Mouse (Mus musculus) midbrain, embryonic 16.5 days (tissue): ENCODE data around the gene B3gnt4. TPM values are rescaled to one million over a fixed set of nuclear protein-coding genes. Genes with fewer than 3 reads are reported as not detected.

Experiments
- ATAC-seq: fragments of 200-750 bp; cut with Nextera tagmentation; 2 replicates; pipeline ENCODE4 v1.8.0; 2017; ENCODE audit warnings: moderate TSS enrichment
- H3K27ac ChIP-seq: fragments of 300-500 bp; sonication (generic); 2 replicates; pipeline ENCODE4 v1.5.1; 2014; ENCODE audit warnings: mild to moderate bottlenecking, low read length, mixed read lengths
- H3K27me3 ChIP-seq: fragments of 300-500 bp; sonication (generic); 2 replicates; pipeline ENCODE4 v1.6.1; 2014; ENCODE audit warnings: low read depth, low read length, mixed read lengths; ENCODE audit not compliant: control insufficient read depth, insufficient read depth
- H3K36me3 ChIP-seq: fragments of 300-500 bp; sonication (generic); 2 replicates; pipeline ENCODE4 v1.6.1; 2014; ENCODE audit warnings: mild to moderate bottlenecking, low read length, moderate library complexity, mixed read lengths; ENCODE audit not compliant: control insufficient read depth, insufficient read depth
- H3K4me1 ChIP-seq: fragments of 300-500 bp; sonication (generic); 2 replicates; pipeline ENCODE4 v1.6.1; 2014; ENCODE audit warnings: mild to moderate bottlenecking, low read length, mixed read lengths; ENCODE audit not compliant: control insufficient read depth, insufficient read depth
- H3K4me2 ChIP-seq: fragments of 300-500 bp; sonication (generic); 2 replicates; pipeline ENCODE4 v1.6.1; 2014; ENCODE audit warnings: mild to moderate bottlenecking, low read length, mixed read lengths
- H3K4me3 ChIP-seq: fragments of 300-500 bp; sonication (generic); 2 replicates; pipeline ENCODE4 v1.5.1; 2014; ENCODE audit warnings: low read depth, mild to moderate bottlenecking, low read length, moderate library complexity, mixed read lengths
- H3K9ac ChIP-seq: fragments of 300-500 bp; sonication (generic); 2 replicates; pipeline ENCODE4 v1.6.1; 2014; ENCODE audit warnings: low read depth, low read length, mixed read lengths
- H3K9me3 ChIP-seq: fragments of 300-500 bp; sonication (generic); replicated peaks from 2 replicates; pipeline ENCODE4 v1.6.1; 2014; ENCODE audit warnings: mild to moderate bottlenecking, low read length, mixed read lengths; ENCODE audit not compliant: control insufficient read depth, poor library complexity, severe bottlenecking
- WGBS: fragments of 180-500 bp; shearing (Covaris S2); extraction: QIAGEN DNeasy Blood & Tissue Kit; methylation state at CpG from one replicate; pipeline ENCODE4 v1.1.7; 2014; 5-methylcytosine and 5-hydroxymethylcytosine counted together
- microRNA-seq: library from miRNA; unstranded; fragments of <30 nt; microRNA quantifications from one replicate; pipeline ENCODE4, GENCODE M21; 2017
- polyA plus RNA-seq: library from polyadenylated mRNA; unstranded; fragments of >200 nt; fragmentation: Nextera tagmentation; extraction: Ambion mirVana; gene quantifications from 2 replicates; pipeline ENCODE4 v1.2.1, GENCODE M21; 2015

B3gnt4 gene
- polyA plus RNA-seq, 1 experiment from 2014 or later = 1.4 TPM

GRCm38 (mm10) chr5:123559588-123559987 lies 49.3 kb downstream of the B3gnt4 start:
- Histone ChIP-seq H3K4me3 (no peak overlapping the region), H3K36me3 (peaks cover 33% of the 10 kb centered on the region), H3K27ac (no peak overlapping the region), H3K4me1 (no peaks in the 10 kb centered on the region), H3K9me3 (no peaks in the 10 kb centered on the region), H3K9ac (no peak overlapping the region), H3K4me2 (no peak overlapping the region), H3K27me3 (no peaks in the 10 kb centered on the region)
- WGBS = 95% methylated on average over 8 of the region's 8 CpGs
- ATAC-seq = no peak

- WGBS = 95% methylated on average over 11 of the region's 11 CpGs
- Histone ChIP-seq H3K36me3 (peaks cover 37% of the 10 kb centered on the region), H3K27ac (no peak overlapping the region), H3K4me1 (no peaks in the 10 kb centered on the region), H3K9me3 (no peaks in the 10 kb centered on the region), H3K4me2 (no peak overlapping the region), H3K27me3 (no peaks in the 10 kb centered on the region), H3K9ac (no peak overlapping the region), H3K4me3 (no peak overlapping the region)
- ATAC-seq = no peak
Observed at GRCm38 (mm10) chr5:123561128-123561527, 50.9 kb downstream of the B3gnt4 start.

Small RNA genes within 50 kb of the gene (microRNA-seq; reads per million reads assigned to microRNA genes)
- 0.86 reads per million for gene Mir7647

Other genes starting within 250 kb of the B3gnt4 start
- 34.1 and 36.7 TPM in 2 replicates for gene Bcl7a, start 166.6 kb upstream of the B3gnt4 start, polyA plus RNA-seq
- gene Mlxip, start 115.7 kb upstream of the B3gnt4 start, polyA plus RNA-seq = 15.5 and 19.0 TPM in 2 replicates
- gene Lrrc43, start 21.2 kb upstream of the B3gnt4 start, polyA plus RNA-seq = 0.76 and 1.4 TPM in 2 replicates
- not detected in 2 replicates for gene Il31, start 21.0 kb upstream of the B3gnt4 start, polyA plus RNA-seq
- 109 and 111 TPM in 2 replicates for gene Diablo, start 13.7 kb downstream of the B3gnt4 start, polyA plus RNA-seq
- gene Gm49027, start 15.0 kb downstream of the B3gnt4 start, polyA plus RNA-seq = 0.73 and 0.92 TPM in 2 replicates
- gene Vps33a, start 62.6 kb downstream of the B3gnt4 start, polyA plus RNA-seq = 44.7 and 44.8 TPM in 2 replicates
- 86.1 and 93.6 TPM in 2 replicates for gene Clip1, start 174.2 kb downstream of the B3gnt4 start, polyA plus RNA-seq
- 70.5 and 76.7 TPM in 2 replicates for gene Zcchc8, start 210.6 kb downstream of the B3gnt4 start, polyA plus RNA-seq
- 124 and 134 TPM in 2 replicates for gene Rsrc2, start 239.0 kb downstream of the B3gnt4 start, polyA plus RNA-seq
- gene Kntc1, start 239.3 kb downstream of the B3gnt4 start, polyA plus RNA-seq = 2.8 and 3.1 TPM in 2 replicates